Mouse (Mus musculus): ENCODE results near the gene Npas3. TPM values are rescaled to one million over a fixed set of nuclear protein-coding genes. Genes with fewer than 3 reads are reported as not detected.
A peak's percentile ranks its signal among the peaks of the same experiment; 100 is the strongest.

Npas3 gene
- total RNA-seq, 2 experiments from 2014 or later = 42.9 to 61.7 TPM

DNA sequence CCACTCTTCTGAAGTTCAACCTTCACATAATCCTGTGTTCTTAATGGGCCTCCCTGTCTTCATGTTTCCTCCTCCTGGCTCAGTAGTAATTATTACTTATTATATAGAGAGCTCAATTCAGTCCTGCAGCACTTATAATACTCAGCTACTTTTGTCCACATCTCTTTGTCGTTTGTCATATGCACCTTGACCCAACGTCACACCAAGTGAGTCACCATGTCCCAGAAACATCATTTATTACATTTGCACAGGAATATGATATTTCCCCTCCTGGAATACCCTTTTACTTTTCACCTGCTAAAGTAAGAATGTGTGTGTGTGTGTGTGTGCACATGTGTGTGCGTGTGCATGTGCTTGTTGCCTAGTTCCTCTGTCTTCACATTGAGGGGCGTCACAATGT, 161.2 kb downstream of the Npas3 start:
- DNase-seq (ENCODE audit: low spot score in 2 of 2) = no peak

DNA sequence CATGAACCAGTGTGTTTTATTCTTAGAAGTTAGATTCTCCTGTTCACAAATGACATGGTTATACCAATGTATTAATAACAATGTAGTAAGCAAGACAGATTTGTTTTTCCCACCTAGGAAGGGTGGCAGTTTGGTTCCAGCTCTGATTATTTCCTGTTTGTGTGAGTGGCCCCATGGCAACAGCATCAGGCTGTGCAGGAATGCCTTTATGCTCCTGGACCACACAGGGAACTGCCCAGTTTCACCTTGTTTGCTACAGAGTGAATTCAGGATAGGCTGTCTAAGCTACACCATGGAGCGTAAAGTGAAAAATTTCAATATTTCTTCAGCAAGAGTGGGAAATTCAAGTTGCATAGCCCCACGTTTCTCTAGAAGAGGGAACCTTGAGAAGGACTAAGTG, 162.2 kb downstream of the Npas3 start:
- DNase-seq (ENCODE audit: low spot score in 2 of 2) = no peak

DNA sequence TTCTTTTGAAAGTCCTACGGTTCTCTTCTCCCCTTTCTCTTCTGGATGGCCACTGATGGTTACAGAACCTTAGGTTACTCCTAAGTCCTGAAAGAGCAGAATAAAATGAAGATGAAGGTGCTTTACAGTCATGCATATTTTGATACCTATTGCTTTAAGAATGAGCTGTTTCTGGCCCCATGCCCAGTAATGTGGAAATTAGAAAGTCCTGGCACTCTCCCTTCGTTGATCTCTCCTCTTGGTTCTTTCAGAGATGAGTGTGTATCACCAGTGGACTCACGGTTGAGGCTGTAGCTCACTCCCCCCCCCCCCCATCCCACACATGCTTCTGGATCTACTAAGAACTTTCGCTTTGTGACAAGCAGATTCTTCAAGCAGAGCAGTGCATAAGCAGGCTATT, 167.6 kb downstream of the Npas3 start:
- DNase-seq (ENCODE audit: low spot score in 2 of 2) = no peak

DNA sequence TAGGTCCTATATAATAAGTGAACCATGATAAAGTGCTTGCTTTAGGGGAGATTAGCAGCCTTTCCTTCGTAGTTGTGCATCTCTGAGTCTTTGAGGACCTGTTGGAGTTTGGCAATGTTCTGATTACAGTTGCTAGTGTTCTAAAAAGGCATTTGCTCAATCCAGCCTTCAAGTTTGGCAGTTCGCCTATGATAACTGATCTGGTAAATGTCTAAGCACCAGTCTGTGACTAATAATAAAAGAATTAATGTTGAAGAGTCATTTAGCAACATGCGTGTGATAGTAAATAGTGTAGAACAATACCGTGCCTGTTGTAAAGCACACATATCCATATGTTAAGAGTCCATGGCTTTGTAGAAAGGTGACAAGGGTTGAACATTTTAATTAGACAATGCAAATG, 173.2 kb downstream of the Npas3 start:
- no peak for DNase-seq (ENCODE audit: low spot score in 2 of 2)

DNA sequence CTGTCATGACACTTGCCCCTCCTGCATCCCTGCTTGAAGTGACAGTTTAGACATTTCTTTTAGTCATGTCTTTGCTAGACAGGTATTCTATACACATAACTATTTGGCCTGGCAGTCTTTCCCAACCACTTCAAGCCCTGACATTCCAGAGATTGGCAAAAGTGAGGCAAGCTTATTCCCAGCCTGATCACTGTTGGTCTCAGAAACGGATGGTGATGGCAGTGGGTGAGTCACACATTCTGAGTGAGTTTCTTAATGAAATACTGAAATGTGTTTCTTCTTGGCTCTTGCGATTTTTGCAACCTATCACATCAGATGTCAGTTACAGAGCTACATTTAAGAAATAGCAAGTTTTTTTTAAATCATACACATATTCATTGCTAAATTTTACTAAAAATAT, 175.2 kb downstream of the Npas3 start:
- DNase-seq (ENCODE audit: low spot score in 2 of 2) = no peak

DNA sequence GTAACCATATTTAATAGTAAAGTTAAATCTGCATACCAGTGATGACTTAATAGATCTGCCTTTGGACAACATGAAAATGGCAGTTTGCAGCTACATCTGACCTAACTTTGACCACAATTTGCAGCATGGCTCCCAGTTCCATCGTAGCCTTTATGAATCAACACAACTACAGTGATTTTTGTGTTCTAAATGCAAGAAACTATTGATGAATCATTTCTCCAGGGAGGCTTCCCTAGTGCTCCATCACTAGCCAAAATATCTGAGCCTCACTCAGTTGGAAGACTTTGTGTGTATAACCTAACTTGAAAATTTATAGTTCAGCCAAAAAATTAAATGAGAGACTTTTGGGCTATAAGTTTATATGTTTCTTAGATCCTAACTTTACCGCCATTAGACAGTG, 177.5 kb downstream of the Npas3 start:
- DNase-seq (ENCODE audit: low spot score in 2 of 2) = no peak

DNA sequence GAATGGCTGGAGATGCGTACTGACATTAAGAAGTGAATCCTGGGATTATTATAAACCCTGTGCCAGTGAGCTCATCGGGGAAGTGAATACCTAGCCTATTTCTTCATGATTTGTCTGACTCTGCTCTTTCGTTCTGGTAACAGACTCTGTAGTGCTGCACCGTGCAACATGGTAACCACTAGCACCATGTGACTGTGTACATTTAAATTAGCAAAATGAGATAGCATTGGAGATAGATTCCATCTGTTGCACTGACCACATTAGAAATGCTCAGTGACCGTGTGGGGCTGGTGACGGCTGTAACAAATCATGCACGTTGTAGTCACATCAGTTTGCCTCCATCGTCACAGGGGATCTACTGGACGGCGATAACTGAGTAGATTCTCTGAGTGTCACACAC, 178.7 kb downstream of the Npas3 start:
- DNase-seq (ENCODE audit: low spot score in 2 of 2) = no peak

DNA sequence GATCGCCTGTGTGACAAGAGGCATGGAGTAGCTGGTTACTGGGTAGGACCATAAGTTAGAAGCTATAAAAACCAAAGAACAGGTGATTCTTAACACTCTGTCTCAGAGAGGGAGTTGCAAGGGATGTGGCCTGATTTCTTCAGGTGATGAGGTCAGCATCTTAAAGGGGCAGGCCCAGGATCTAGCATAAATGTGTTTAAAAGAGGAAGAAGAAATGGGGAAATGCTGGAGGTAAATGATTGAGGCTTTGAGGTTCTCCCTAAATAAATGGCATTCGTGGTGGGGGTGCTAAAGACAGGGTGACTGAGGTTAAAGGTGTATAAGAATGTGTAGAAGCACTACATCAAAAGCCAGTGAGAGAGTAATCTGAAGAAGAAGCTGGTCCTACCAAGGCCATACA, 193.6 kb downstream of the Npas3 start:
- DNase-seq (ENCODE audit: low spot score in 2 of 2) = no peak

DNA sequence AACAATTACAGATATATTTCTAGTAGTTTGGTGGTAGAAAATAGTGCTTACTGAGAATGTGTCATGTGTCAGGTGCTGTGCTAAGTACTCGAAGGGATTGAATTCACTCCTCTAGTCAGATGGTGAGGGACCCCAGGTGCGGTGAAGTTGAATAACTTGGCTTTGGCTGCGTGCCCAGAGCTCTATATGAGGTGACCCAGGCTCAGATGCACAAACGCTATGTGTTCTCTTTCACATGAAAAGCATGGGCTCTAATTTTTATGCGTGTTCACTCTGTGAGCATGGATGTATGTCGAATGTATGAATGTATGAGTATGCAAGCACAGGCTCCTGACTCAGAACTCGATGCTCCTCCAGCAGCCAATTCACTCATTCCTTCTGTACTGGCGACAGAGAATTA, 199.0 kb downstream of the Npas3 start:
- DNase-seq (ENCODE audit: low spot score in 2 of 2) = no peak

DNA sequence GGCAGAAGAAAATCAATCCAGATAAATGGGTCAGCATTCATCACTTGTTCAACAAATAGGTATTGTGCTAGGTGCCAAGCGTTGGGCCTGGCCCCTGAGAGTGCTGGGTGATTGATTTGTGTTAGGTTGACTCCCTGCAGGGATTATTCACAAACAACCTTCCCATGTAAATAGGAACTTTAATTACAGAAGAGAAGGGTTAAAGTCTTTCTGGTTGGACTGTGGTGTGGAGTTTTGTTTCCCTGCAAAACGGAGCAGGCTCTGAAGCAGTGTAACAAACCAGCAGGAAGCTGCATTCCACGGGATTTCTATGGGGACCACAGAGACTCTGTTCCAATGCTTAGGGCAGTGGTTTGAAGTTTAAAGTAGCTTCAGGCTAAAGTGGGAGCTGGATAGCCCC, 199.6 kb downstream of the Npas3 start:
- peak; percentile 7 to 32 for DNase-seq (ENCODE audit: low spot score in 2 of 2)

DNA sequence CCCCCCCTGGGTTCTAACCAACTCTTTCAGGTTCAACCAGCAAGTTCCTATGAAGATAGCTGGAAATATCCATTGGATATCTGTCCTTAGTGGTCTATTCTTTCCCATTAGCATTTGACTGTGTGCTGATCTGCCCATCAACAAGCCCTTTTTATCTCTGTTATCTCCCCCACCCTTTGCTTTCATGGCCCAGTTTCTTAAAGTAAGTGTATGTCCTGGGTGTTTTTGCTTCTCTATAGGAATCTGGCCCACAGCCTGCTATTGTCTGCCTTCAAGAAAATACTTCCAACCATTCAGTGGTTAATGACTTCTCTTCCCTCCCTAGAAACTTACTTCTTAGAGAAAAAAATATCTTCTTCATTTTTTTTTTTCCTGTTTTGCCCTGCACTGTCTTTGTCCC, 219.1 kb downstream of the Npas3 start:
- DNase-seq (ENCODE audit: low spot score in 2 of 2) = no peak

DNA sequence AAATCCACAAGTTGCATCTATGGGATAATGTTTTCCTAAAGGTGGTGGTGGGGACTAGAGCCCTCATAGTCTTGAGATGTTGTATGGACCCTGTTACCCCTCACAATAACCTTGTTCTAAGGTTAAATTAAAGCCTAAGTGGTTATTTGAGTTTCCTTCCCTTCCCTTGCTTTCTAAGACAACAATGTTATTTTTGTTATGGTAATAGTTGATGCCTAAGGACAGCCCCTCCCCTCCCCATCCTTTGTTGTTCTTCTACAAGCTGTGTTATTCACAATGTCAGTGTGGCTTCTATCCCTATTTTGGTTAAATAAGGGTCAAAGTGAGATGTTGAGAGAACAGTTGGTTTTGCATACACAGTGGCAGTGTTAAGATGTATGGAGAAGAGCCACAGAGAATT, 226.0 kb downstream of the Npas3 start:
- DNase-seq (ENCODE audit: low spot score in 2 of 2) = no peak

DNA sequence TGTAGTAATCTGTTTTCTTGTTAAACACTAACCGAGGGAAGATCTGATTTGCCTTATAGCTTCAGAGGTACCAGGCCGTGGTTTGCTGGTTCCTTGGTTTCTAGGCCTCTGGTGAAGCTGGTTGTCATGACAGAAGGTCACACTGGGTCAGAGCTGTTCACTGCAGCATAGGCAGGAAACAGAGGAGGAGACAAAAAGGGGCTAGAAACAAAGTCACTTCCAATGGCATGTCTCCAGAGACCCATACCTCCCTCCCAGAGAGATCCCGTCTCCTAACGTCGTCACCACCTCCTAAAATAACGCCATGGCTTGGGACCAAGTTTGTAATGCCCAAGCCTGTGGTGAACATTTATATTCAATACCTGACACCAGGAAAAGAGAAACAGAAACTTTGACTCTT, 236.4 kb downstream of the Npas3 start:
- DNase-seq (ENCODE audit: low spot score in 2 of 2) = no peak

DNA sequence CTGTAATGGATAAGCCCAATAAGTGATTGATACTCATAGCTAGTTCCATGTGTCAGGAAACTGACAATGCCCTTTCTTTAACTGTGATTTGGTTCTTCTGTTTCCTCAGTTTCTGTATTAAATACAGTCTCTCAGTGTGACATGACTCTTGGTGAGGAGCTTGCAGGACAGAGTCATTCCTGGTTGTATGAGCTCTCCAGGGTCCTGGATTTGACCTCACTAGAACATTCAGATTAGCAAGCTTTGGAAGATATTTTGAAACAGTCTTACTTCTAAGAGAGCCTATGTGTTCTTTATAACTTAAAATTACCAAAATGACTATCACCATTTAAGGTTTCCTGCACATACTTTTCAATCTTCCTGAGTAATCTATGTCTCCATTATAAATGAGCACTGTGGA, 247.9 kb downstream of the Npas3 start:
- no peak for DNase-seq (ENCODE audit: low spot score in 2 of 2)

DNA sequence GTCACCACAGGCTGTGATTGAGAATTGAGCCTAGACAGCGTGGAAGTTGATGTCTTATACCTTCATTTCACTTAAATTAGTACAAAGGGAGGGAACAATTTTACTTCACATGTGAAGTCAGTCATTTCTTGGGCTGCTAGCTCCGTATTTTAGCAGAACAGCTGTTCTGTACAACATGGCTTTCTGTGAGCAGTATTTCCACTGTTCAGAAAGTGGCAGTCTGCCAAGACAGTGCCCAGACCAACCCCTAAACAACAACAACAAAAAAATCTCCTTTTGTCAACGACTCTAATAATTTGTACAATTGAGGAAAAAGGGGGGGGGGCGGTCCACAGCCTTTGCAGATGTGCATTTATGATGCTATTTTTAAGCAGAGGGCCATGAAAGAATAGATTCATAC, 266.4 kb downstream of the Npas3 start:
- DNase-seq (ENCODE audit: low spot score in 2 of 2) = no peak

DNA sequence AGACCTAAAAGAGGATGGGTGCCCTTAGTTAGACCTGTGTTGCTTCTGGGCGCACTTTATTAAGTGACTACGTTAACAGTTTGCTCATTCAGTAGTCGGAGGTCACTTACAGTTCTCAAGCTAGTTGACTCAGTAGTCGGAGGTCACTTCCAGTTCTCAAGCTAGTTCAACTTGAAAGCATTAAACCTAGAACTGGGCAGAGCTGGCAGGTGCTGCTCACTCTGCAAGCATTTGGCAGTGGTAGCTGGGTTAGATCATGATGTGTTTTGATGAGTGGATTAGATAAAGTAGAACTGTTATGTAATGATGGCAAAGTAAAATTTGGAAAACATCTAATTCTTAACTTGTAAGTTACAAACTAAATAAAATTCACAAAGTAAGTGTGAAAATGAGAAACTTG, 271.1 kb downstream of the Npas3 start:
- no peak for DNase-seq (ENCODE audit: low spot score in 2 of 2)

DNA sequence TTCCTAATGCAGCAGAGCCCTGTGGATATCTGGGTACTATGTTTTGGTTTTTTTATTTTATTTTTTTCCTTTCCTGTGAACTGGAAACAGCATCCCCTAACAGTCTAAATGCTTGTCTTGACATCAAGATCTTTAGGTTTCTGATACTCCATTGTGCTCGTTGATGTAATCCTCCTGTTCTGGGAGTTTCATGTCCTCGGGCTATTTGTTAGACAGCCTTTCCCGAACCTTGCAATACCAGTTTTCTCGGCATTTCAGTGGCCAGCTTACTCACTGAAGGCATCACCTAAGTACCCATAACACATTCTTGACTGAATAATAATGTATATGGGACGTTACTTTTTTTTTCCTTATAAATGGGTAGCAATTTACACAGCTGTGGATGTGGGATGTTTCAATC, 274.2 kb downstream of the Npas3 start:
- no peak for DNase-seq (ENCODE audit: low spot score in 2 of 2)

DNA sequence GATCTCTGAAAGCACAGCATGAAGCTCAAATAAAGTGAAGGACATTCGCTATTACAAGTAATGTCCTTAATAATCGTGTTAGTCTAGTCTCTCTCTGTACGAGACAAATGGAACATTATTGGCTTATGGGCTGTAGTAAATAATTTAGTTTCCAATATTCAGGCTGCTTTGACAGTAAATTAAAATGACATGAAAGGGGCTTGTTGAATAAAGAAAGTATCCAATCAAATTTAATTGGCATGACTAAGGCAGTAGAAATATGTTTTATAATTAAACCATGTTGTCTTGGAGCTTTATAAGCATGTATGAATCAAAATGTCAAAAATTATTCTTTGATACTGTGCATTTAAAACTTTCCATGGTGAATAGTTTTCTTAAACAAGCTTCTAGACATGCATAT, 278.6 kb downstream of the Npas3 start:
- no peak for DNase-seq (ENCODE audit: low spot score in 2 of 2)

DNA sequence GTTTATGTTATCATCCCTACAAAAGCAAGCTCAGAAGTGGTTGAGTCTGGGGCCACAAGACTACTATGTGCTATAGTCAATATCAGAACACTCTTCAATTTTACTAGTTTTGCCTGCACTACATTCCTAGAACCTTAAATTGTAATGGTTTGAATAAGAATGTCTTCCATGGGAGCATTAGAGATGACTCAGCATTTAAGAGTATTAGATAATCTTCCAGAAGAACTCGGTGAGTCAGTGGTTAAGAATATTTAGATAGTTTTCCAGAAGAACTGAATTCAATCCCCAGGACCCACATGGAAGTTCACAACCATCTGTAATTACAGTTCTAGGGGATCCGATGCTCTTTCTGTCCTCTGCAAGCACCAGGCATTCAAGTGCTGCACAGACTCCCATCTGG, 280.9 kb downstream of the Npas3 start:
- DNase-seq (ENCODE audit: low spot score in 2 of 2) = no peak

DNA sequence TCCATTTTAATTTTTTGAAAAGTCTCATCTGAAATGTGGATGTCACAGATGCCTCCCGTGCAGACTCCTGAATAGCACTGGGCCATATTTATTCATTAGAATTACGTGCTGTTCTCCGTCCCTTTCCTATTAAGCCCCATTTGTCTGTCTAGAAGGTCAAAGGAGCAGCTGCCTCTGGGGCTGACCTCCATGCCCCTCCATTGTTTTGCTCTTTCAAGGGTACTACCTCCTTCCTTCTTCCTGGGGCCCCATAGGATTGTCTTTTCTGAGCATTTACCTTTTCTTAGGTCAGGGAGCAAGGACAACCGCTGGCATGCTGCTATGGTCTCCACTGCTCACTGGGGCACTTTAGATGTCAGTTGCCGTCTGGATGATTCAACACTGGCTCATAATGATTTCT, 288.3 kb downstream of the Npas3 start:
- DNase-seq (ENCODE audit: low spot score in 2 of 2) = no peak

DNA sequence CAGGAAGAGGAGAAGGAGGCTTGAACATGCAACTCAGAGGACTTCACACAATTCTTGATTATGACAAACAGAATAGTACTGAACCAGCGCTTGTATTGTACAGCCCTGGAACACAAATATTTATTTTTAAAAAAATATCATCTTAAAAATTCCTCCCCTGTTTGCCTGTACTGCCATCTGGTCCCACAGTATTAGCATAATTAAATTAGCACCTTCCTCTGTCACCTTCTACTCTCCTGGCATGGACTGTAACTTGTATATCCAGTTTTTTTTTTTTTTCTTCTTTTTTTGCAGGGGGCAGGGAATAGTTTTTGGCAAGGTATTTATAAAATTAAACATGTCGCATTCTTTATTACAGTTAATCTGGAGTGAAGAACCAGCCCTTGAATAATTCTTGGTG, 307.9 kb downstream of the Npas3 start:
- DNase-seq (ENCODE audit: low spot score in 2 of 2) = no peak

DNA sequence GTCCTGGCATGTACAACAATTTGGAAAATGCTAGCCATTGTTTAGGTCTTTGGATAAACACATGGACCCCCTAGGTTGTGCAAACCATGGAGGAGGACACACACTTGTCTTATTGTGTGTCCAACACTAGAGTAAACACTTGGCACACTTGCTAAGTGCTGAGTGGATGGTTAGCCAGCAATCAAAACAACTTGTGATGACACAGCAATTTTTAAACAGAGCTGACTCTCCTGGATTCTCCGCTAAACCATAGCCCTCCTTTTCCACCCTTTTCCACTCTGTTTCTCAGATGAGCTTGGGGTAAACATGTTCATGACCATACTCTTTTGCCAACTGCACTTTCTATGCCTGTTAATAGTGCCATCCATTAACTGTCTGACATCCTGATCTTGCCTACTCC, 309.8 kb downstream of the Npas3 start:
- no peak for DNase-seq (ENCODE audit: low spot score in 2 of 2)

DNA sequence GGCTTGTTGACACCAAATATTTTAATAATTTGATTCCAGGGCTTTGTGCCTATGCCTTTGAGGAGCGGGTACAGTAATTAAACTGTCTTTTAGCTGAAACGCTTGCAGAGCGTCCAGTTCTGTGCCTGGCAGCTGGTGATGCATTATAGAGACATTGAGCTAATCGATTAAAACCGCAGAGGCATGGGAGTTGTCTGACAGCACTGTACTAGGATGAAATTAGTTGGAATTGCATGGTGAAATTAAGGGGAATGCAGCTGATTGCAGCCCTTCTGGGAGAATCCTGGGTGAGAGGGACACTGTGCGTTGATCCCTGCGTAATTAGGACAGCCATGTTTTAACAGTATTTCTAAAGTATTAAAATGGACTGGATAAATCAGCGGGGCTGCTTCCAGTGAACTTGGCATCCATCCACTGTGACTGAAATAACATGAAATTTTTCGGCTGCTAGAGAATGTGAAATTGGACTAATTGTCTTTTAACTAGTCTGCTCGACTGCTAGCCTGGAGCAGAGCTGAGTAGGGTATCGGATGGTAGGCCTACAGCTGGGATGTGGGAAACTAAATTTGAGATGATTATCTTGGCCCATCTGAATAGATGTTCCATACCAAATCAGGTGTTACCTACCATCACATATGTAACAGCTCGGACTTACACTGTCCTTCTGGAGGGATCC, 318.4 kb downstream of the Npas3 start:
- DNase-seq (ENCODE audit: low spot score in 2 of 2) = no peak

DNA sequence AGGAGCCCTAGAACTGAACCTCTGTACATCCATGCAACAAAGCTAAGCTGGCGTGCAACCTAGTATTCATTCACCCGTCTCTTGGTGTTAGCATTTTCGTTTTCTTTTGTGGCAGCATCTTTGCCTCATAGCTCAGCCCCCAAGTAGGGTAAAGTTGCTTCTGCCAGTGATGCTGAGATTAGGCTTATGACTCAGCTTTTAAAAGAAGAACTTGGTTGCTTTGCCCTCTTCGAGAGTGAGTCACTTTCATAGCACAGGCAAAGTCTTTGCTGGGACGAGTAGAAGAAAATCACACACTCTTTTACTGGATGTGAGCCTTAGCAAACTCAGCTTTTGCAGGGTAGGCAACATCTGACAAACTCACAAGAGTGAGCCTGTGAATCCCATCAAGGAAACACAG, 332.7 kb downstream of the Npas3 start:
- DNase-seq (ENCODE audit: low spot score in 2 of 2) = no peak
